Mouse (Mus musculus): ENCODE measurements at regions not wholly inside any gene's neighbourhood (a gene's known extent, or its start where the extent isn't known, plus 50 kb on each side); places are given as distances from the start of the nearest gene placed in this dataset.

- H3K27ac ChIP-seq (ENCODE audit: low read depth, low read length), result no peak overlapping the region
- H3K4me1 ChIP-seq (ENCODE audit: insufficient read depth, low read length), result no peaks in the 10 kb centered on the region
- H3K4me3 ChIP-seq (ENCODE audit: low read depth, low read length), result no peak overlapping the region
- ATAC-seq (ENCODE audit: low FRiP score) (no peak), DNase-seq (ENCODE audit: low spot score) (peak; percentile 66)
- no peaks in the 10 kb centered on the region for H3K9me3 ChIP-seq (ENCODE audit: low read length)
- WGBS, result 59% methylated on average over 4 of the region's 4 CpGs
- no peak for TF ChIP-seq CTCF (IDR thresholded peaks at IDR 0.05)
- no peak overlapping the region for H3K4me2 ChIP-seq (ENCODE audit: low read depth, low read length, poor library complexity, severe bottlenecking)
- no peaks in the 10 kb centered on the region for H3K36me3 ChIP-seq (ENCODE audit: insufficient read depth, low read length)
- H3K27me3 ChIP-seq (ENCODE audit: insufficient read depth, low read length), result no peaks in the 10 kb centered on the region
- H3K9ac ChIP-seq (replicated peaks; ENCODE audit: low read length, poor library complexity, severe bottlenecking), result no peak overlapping the region
Measured at GRCm38 (mm10) chr3:119995781-119996180, 211.5 kb upstream of the Ptbp2 start.

DNA sequence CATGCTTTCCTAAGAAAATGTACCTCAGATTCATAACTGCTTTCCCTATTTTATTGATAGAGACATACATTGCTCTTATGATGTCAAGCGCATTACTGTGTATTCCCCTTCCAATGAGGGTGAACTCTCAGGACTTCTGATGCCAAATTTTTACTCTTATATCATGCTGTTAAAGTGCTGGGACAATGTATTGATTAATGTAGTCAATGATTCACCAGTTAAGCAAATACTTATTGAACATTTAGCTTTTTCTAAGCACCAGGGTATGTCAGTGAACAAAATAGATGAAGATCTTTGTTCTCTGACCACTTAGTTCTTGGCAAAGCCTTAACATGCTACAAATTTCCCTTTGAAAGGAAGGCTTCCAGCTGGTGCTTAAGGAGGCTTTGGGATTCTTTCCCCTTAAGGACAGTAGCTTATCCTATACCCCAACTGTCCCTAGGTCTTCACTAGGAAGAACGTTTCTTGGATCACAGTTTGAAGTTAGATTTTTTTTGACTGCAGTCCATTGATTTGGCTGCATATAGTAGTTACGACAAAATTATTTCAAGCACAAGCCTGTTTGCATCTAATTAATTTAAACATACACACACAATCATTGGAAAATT lies 203.1 kb upstream of the Ptbp2 start:
- no peak for TF ChIP-seq CTCF (IDR thresholded peaks at IDR 0.05)
- Histone ChIP-seq H3K36me3 (ENCODE audit: insufficient read depth, low read length) (no peaks in the 10 kb centered on the region), H3K4me2 (ENCODE audit: low read depth, low read length, poor library complexity, severe bottlenecking) (no peak overlapping the region), H3K4me3 (ENCODE audit: low read depth, low read length) (no peak overlapping the region), H3K27me3 (ENCODE audit: insufficient read depth, low read length) (no peaks in the 10 kb centered on the region), H3K27ac (ENCODE audit: low read depth, low read length) (no peak overlapping the region), H3K9ac (replicated peaks; ENCODE audit: low read length, poor library complexity, severe bottlenecking) (no peak overlapping the region), H3K4me1 (ENCODE audit: insufficient read depth, low read length) (no peaks in the 10 kb centered on the region), H3K9me3 (ENCODE audit: low read length) (no peaks in the 10 kb centered on the region)
- no peak for ATAC-seq (ENCODE audit: low FRiP score)
- DNase-seq (ENCODE audit: low spot score), result no peak
- 65% methylated on average over 3 of the region's 3 CpGs for WGBS

- Histone ChIP-seq H3K4me2 (ENCODE audit: low read depth, low read length, poor library complexity, severe bottlenecking) (no peak overlapping the region), H3K4me1 (ENCODE audit: insufficient read depth, low read length) (no peaks in the 10 kb centered on the region), H3K9me3 (ENCODE audit: low read length) (no peaks in the 10 kb centered on the region), H3K36me3 (ENCODE audit: insufficient read depth, low read length) (no peaks in the 10 kb centered on the region), H3K27ac (ENCODE audit: low read depth, low read length) (no peak overlapping the region), H3K27me3 (ENCODE audit: insufficient read depth, low read length) (no peaks in the 10 kb centered on the region), H3K4me3 (ENCODE audit: low read depth, low read length) (no peak overlapping the region), H3K9ac (replicated peaks; ENCODE audit: low read length, poor library complexity, severe bottlenecking) (no peak overlapping the region)
- 94% methylated on average over 1 of the region's 1 CpGs for WGBS
- no peak for ATAC-seq (ENCODE audit: low FRiP score)
- DNase-seq (ENCODE audit: low spot score), result no peak
- TF ChIP-seq CTCF (IDR thresholded peaks at IDR 0.05), result no peak
Measured at GRCm38 (mm10) chr3:119977349-119977748, 193.1 kb upstream of the Ptbp2 start.

GRCm38 (mm10) chr3:119976363-119976762 lies 192.1 kb upstream of the Ptbp2 start:
- no peaks in the 10 kb centered on the region for H3K4me1 ChIP-seq (ENCODE audit: insufficient read depth, low read length)
- no peak overlapping the region for H3K27ac ChIP-seq (ENCODE audit: low read depth, low read length)
- no peak for DNase-seq (ENCODE audit: low spot score)
- no peaks in the 10 kb centered on the region for H3K9me3 ChIP-seq (ENCODE audit: low read length)
- WGBS, result 87% methylated on average over 3 of the region's 3 CpGs
- H3K36me3 ChIP-seq (ENCODE audit: insufficient read depth, low read length), result no peaks in the 10 kb centered on the region
- TF ChIP-seq CTCF (IDR thresholded peaks at IDR 0.05), result no peak
- no peak overlapping the region for H3K4me2 ChIP-seq (ENCODE audit: low read depth, low read length, poor library complexity, severe bottlenecking)
- H3K4me3 ChIP-seq (ENCODE audit: low read depth, low read length), result no peak overlapping the region
- H3K9ac ChIP-seq (replicated peaks; ENCODE audit: low read length, poor library complexity, severe bottlenecking), result no peak overlapping the region
- ATAC-seq (ENCODE audit: low FRiP score), result no peak
- no peaks in the 10 kb centered on the region for H3K27me3 ChIP-seq (ENCODE audit: insufficient read depth, low read length)

DNA sequence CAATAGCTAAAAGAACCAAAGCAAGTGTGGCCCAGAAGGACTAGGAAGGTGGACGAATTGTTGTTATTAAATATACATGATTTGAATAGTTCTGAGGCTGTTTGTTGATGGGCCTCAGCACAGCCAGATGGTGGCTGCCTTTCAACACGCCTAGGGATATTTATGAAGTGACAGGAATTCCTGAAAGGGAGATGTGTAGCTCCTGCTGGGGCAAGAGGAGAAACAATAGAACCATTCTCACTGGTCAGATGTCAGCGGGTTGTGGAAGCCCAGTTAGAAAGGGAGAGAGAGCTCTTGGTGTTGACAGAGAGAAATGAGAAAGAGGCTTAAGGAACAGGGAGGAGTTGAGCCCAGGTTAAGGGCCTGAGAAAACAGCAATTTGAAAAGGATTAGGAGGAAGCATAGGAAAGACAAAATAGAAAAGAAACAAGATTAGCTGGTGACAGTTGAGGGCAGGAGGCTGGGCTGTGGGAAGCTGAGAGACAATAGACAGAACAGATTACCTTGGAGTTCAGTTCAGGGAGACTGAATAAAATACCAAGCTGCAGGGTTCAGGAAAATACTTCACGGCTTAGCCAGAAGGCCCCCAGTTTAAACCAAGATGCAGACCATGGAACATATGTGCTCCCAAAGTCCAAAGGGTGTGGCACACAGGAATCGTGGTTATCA lies 174.7 kb upstream of the Ptbp2 start:
- WGBS, result 14% methylated on average over 5 of the region's 5 CpGs
- no peaks in the 10 kb centered on the region for H3K27me3 ChIP-seq (ENCODE audit: insufficient read depth, low read length)
- DNase-seq (ENCODE audit: low spot score) (no peak), ATAC-seq (ENCODE audit: low FRiP score) (no peak)
- H3K4me1 ChIP-seq (ENCODE audit: insufficient read depth, low read length), result no peaks in the 10 kb centered on the region
- H3K9me3 ChIP-seq (ENCODE audit: low read length), result no peaks in the 10 kb centered on the region
- TF ChIP-seq CTCF (IDR thresholded peaks at IDR 0.05), result no peak
- no peak overlapping the region for H3K27ac ChIP-seq (ENCODE audit: low read depth, low read length)
- H3K4me2 ChIP-seq (ENCODE audit: low read depth, low read length, poor library complexity, severe bottlenecking), result no peak overlapping the region
- no peaks in the 10 kb centered on the region for H3K36me3 ChIP-seq (ENCODE audit: insufficient read depth, low read length)
- no peak overlapping the region for H3K4me3 ChIP-seq (ENCODE audit: low read depth, low read length)
- no peak overlapping the region for H3K9ac ChIP-seq (replicated peaks; ENCODE audit: low read length, poor library complexity, severe bottlenecking)

GRCm38 (mm10) chr3:119957529-119957928 lies 173.3 kb upstream of the Ptbp2 start:
- no peaks in the 10 kb centered on the region for H3K27me3 ChIP-seq (ENCODE audit: insufficient read depth, low read length)
- no peak overlapping the region for H3K4me2 ChIP-seq (ENCODE audit: low read depth, low read length, poor library complexity, severe bottlenecking)
- no peak overlapping the region for H3K9ac ChIP-seq (replicated peaks; ENCODE audit: low read length, poor library complexity, severe bottlenecking)
- no peak overlapping the region for H3K4me3 ChIP-seq (ENCODE audit: low read depth, low read length)
- no peaks in the 10 kb centered on the region for H3K36me3 ChIP-seq (ENCODE audit: insufficient read depth, low read length)
- no peaks in the 10 kb centered on the region for H3K9me3 ChIP-seq (ENCODE audit: low read length)
- ATAC-seq (ENCODE audit: low FRiP score) (no peak), DNase-seq (ENCODE audit: low spot score) (peak; percentile 55)
- no peak overlapping the region for H3K27ac ChIP-seq (ENCODE audit: low read depth, low read length)
- WGBS, result 89% methylated on average over 8 of the region's 8 CpGs
- no peak for TF ChIP-seq CTCF (IDR thresholded peaks at IDR 0.05)
- no peaks in the 10 kb centered on the region for H3K4me1 ChIP-seq (ENCODE audit: insufficient read depth, low read length)

Data from midbrain, postnatal 0 days (tissue).